Mouse (Mus musculus) heart, adult 2 months (tissue): Measurements from ENCODE around the gene Ginm1. TPM values are rescaled to one million over a fixed set of nuclear protein-coding genes. Genes with fewer than 3 reads are reported as not detected.
A peak's percentile ranks its signal among the peaks of the same experiment; 100 is the strongest.
"Not testable (repeated sequence)": the region's sequence is repeated elsewhere in the genome, so short reads cannot be mapped to it uniquely, and the experiment has no call there.

Source experiments
- DNase-seq, 2 experiments: peaks; one replicate each; pipeline ENCODE4 v3.0.0; 2021
- H3K27ac ChIP-seq: fragments of 200-600 bp; 2 replicates; pipeline ENCODE4 v1.8.1; 2022
- H3K27me3 ChIP-seq: fragments of 200-500 bp; 2 replicates; pipeline ENCODE4 v1.6.1; 2012; ENCODE audit warnings: mild to moderate bottlenecking, low read length, inconsistent platforms, mixed read lengths; ENCODE audit not compliant: control insufficient read depth, insufficient read depth
- H3K36me3 ChIP-seq: fragments of 200-500 bp; 2 replicates; pipeline ENCODE4 v1.6.1; 2012; ENCODE audit warnings: low read length, inconsistent platforms; ENCODE audit not compliant: control insufficient read depth, insufficient read depth
- H3K4me1 ChIP-seq: fragments of 200-500 bp; 2 replicates; pipeline ENCODE4 v1.6.1; 2011; ENCODE audit warnings: low read length; ENCODE audit not compliant: control insufficient read depth, insufficient read depth
- H3K4me3 ChIP-seq: fragments of 200-600 bp; 2 replicates; pipeline ENCODE4 v1.8.1; 2022
- H3K79me2 ChIP-seq: fragments of 200-500 bp; replicated peaks from 2 replicates; pipeline ENCODE4 v1.6.1; 2012; ENCODE audit warnings: mild to moderate bottlenecking, inconsistent platforms, low read length, moderate library complexity, mixed read lengths; ENCODE audit not compliant: control insufficient read depth, insufficient read depth
- H3K9ac ChIP-seq: fragments of 200-500 bp; 2 replicates; pipeline ENCODE4 v1.6.1; 2012; ENCODE audit warnings: low read depth, mild to moderate bottlenecking, control low read depth, inconsistent platforms, low read length, mixed read lengths
- CTCF ChIP-seq: fragments of 200-600 bp; IDR thresholded peaks from 2 replicates; pipeline ENCODE4 v1.8.1; 2022; ENCODE audit warnings: antibody characterized with exemption, mild to moderate bottlenecking, moderate library complexity
- EP300 ChIP-seq: fragments of 200-500 bp; IDR thresholded peaks from 2 replicates; pipeline ENCODE4 v1.6.1; 2011; ENCODE audit warnings: low read depth, low read length, control low read depth; ENCODE audit not compliant: insufficient read depth
- POLR2A ChIP-seq: fragments of 200-500 bp; IDR thresholded peaks from 2 replicates; pipeline ENCODE4 v1.6.1; 2011; ENCODE audit warnings: mild to moderate bottlenecking, low read depth, low read length, control low read depth; ENCODE audit not compliant: insufficient read depth
- WGBS: fragments of 180-500 bp; shearing (Covaris S2); methylation state at CpG from one replicate; pipeline ENCODE4 v1.1.7; 2018; 5-methylcytosine and 5-hydroxymethylcytosine counted together
- intact Hi-C: fragments of 180-260 bp; cut with DNase I; formaldehyde crosslinking; loops from one replicate; pipeline ENCODE4 v1.15.1; 2025
- polyA plus RNA-seq: library from polyadenylated mRNA; depleted of rRNA; stranded (reverse); fragments of >200 nt; gene quantifications from 2 replicates; pipeline ENCODE4 v1.2.3, GENCODE M21; 2012
- total RNA-seq, 2 experiments: library from RNA; stranded (reverse); gene quantifications; 2 replicates each; pipeline ENCODE4 v1.2.3; 2021

Ginm1 gene
- total and polyA plus RNA-seq, 3 experiments, result 39.6 to 123 (median 94.5) TPM

DNA sequence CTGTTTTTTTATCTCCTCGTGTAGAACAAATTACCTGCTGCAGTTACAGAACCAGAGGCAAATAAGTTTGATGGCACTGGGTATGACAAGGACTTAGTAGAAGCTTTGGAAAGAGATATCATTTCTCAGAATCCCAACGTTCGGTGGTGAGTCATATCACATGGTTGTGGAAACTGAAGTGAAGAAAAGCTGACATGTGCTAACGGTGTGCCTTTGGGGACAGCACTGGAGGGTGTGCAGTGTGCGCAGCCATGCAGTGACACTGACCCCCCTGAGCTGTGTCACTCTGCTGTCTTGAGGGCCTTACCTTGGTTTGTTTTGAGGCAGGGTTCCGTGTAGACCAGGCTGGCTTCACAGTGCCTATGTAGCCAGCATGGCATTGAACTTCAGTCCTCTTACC lies 43.9 kb downstream of the Ginm1 start:
- WGBS, result 81% methylated on average over 6 of the region's 6 CpGs
- no peak for DNase-seq
- Histone ChIP-seq H3K36me3 (no peaks in the 10 kb centered on the region), H3K27me3 (no peaks in the 10 kb centered on the region), H3K4me1 (no peaks in the 10 kb centered on the region), H3K27ac (no peak overlapping the region), H3K79me2 (no peaks in the 10 kb centered on the region), H3K4me3 (no peak overlapping the region), H3K9ac (no peak overlapping the region)
- intact Hi-C loops, result no loop called here
- no peak for TF ChIP-seq CTCF
- TF ChIP-seq EP300, result no peak
- TF ChIP-seq POLR2A, result no peak

DNA sequence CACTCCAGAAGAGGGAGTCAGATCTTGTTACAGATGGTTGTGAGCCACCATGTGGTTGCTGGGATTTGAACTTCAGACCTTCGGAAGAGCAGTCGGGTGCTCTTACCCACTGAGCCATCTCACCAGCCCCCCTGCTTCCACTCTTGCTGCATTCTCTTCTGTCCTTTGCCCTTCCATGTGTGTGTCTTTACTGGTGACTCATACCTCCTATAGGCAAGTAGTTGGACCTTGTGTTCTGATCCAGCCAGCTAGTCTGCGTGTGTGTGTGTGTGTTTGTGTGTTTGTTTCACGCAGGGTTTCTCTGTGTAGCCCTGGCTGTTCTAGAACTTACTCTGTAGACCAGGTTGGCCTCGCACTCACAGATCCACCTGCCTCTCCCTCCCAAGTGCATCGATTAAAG lies 47.1 kb downstream of the Ginm1 start:
- H3K27me3 ChIP-seq, DNase-seq, intact Hi-C loops, H3K27ac ChIP-seq, H3K9ac ChIP-seq, H3K4me3 ChIP-seq, H3K36me3 ChIP-seq, H3K79me2 ChIP-seq, H3K4me1 ChIP-seq: not testable (repeated sequence)
- 95% methylated on average over 6 of the region's 6 CpGs for WGBS

DNA sequence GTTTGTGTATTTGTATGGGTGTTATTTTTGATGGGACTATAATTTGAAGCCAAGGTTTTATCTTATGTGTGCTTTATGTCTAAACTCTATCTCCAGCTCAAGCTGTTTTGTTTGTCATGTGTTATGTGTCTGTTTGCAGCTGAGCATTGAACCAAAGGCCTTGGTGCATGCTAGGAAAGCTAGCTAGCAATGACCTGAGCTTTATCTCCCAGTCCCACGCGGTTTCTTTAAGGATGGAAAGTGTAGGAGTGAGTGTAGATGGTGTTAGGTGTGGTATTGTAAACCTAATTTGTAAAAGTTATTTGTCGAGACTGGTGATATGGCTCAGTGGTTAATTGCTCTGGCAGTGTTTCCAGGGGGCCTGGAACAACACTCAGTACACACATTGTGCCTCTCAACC lies 54.7 kb downstream of the Ginm1 start:
- peaks cover 3% of the 10 kb centered on the region; the same call in 1 of the 2 replicates for H3K79me2 ChIP-seq
- H3K27ac ChIP-seq, result no peak overlapping the region
- peaks cover 4% of the 10 kb centered on the region for H3K4me1 ChIP-seq
- no peak overlapping the region for H3K4me3 ChIP-seq
- H3K27me3 ChIP-seq, result no peaks in the 10 kb centered on the region
- 73% methylated on average over 3 of the region's 3 CpGs for WGBS
- no peak for DNase-seq
- H3K36me3 ChIP-seq, result no peaks in the 10 kb centered on the region
- TF ChIP-seq EP300, result no peak
- no peak for TF ChIP-seq CTCF
- TF ChIP-seq POLR2A, result no peak
- intact Hi-C loops, result no loop called here
- no peak overlapping the region for H3K9ac ChIP-seq

DNA sequence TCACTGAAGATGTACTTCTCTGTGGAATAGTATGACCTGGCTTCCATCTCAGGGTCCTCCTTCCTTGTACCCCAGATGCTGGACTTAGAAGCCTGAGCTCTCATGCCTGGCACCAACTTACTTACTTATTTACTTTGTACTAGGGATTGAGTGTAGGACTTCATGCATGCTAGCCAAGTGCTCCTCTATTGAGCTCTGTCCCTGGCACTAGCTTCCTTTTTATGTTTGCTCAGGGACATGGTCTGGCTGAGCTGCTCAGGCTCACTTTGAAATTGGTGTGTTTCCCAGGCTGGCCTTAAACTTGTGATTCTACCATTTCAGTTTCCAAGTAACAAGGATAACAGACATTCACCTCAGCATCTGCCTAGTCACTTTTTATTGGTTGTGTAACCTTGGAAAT lies 55.5 kb downstream of the Ginm1 start:
- H3K79me2 ChIP-seq, result peaks cover 3% of the 10 kb centered on the region; the same call in 1 of the 2 replicates
- H3K4me3 ChIP-seq, result no peak overlapping the region
- H3K4me1 ChIP-seq, result peaks cover 4% of the 10 kb centered on the region
- no peak overlapping the region for H3K27ac ChIP-seq
- DNase-seq, result no peak
- H3K9ac ChIP-seq, result no peak overlapping the region
- TF ChIP-seq EP300 (no peak), CTCF (no peak), POLR2A (no peak)
- H3K36me3 ChIP-seq, result no peaks in the 10 kb centered on the region
- H3K27me3 ChIP-seq, result no peaks in the 10 kb centered on the region
- intact Hi-C loops, result no loop called here

DNA sequence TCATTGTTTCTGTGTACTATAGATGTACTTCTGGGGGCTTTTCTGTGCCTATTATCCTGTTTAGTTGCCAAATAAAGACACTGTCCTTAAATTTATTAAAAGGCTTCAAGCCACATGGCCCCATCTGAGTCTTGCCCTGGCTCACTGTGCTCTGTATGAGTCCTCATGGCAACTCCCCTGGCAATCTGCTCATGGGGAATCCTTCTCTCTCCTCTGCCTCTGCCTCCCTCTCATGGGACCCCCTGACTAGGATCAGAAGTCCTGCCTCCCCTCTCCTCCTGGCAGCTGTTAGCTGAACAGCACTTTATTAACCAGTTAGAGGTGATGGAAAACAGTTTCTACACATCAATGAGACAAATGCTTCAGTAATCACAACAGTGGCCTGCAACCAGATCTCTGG lies 61.0 kb downstream of the Ginm1 start:
- H3K79me2 ChIP-seq, result peaks cover 4% of the 10 kb centered on the region; the same call in 1 of the 2 replicates
- DNase-seq, result no peak
- no peak overlapping the region for H3K27ac ChIP-seq
- no peak overlapping the region for H3K9ac ChIP-seq
- intact Hi-C loops, result no loop called here
- H3K27me3 ChIP-seq, result no peaks in the 10 kb centered on the region
- TF ChIP-seq EP300, result no peak
- no peak for TF ChIP-seq CTCF
- no peak for TF ChIP-seq POLR2A
- H3K4me1 ChIP-seq, result peaks cover 3% of the 10 kb centered on the region
- no peak overlapping the region for H3K4me3 ChIP-seq
- no peaks in the 10 kb centered on the region for H3K36me3 ChIP-seq

DNA sequence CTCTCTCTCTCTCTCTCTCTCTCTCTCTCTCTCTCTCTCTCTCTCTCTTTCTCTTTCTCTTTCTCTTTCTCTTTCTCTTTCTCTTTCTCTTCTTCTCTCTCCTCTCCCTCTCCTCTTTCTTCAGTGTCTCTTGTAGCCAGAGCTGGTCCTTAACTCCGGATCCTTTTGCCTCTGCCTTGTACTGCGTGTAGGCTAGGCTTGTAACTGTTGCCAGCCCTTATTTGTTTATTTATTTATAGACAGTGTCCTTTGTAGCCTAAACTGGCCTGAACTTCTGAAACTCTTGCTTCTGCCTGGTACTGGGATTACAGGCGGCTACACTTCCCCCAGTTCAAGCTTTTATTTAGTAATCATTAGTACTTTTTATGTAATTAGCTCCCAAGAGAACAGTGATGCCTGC lies 65.6 kb downstream of the Ginm1 start:
- 16% methylated on average over 3 of the region's 3 CpGs for WGBS
- Histone ChIP-seq H3K4me3 (no peak overlapping the region), H3K9ac (no peak overlapping the region), H3K27ac (no peak overlapping the region), H3K79me2 (peaks cover 4% of the 10 kb centered on the region; the same call in 1 of the 2 replicates), H3K27me3 (no peaks in the 10 kb centered on the region), H3K36me3 (no peaks in the 10 kb centered on the region), H3K4me1 (peaks cover 1% of the 10 kb centered on the region; the same call in 1 of the 2 replicates)
- intact Hi-C loops, result loop anchor here (5.0 kb wide), 2 partner anchors 45 to 55 kb away; partner anchors contain the start of genes Lats1 and Pcmt1
- TF ChIP-seq CTCF, result no peak
- no peak for TF ChIP-seq EP300
- TF ChIP-seq POLR2A, result no peak
- no peak for DNase-seq

DNA sequence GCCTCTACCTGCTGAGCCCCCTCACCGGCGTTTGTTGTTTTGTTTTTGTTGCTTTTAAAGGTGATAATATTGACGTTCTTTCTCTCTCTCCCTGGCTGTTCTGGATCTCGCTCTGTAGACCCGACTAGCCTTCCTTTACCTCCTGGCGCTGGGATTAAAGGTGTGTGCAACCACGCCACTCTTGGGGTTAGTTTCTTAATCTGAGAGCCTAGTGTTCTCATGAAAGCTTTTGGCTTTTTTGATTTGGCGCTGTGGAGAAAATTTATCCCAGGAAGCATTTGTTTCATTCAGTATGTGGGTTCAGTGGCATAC lies 66.2 kb downstream of the Ginm1 start:
- intact Hi-C loops, result loop anchor here (5.0 kb wide), 2 partner anchors 44 to 56 kb away; partner anchors contain the start of genes Lats1 and Pcmt1
- WGBS, result 0% methylated on average over 8 of the region's 8 CpGs
- peak overlapping the region; percentile 80 for H3K27ac ChIP-seq

More for the DNA sequence above, 66.2 kb downstream of the Ginm1 start:
- H3K27me3 ChIP-seq, result no peaks in the 10 kb centered on the region
- H3K9ac ChIP-seq, result peak overlapping the region; percentile 92
- peak overlapping the region; percentile 78 for H3K4me3 ChIP-seq
- peaks cover 4% of the 10 kb centered on the region; the same call in 1 of the 2 replicates for H3K79me2 ChIP-seq
- TF ChIP-seq CTCF, result no peak
- TF ChIP-seq POLR2A, result no peak
- no peak for TF ChIP-seq EP300
- no peaks in the 10 kb centered on the region for H3K36me3 ChIP-seq
- peaks cover 1% of the 10 kb centered on the region; the same call in 1 of the 2 replicates for H3K4me1 ChIP-seq
- DNase-seq, result no peak
